Mouse (Mus musculus): Measurements from ENCODE around the gene Xpot.

DNA sequence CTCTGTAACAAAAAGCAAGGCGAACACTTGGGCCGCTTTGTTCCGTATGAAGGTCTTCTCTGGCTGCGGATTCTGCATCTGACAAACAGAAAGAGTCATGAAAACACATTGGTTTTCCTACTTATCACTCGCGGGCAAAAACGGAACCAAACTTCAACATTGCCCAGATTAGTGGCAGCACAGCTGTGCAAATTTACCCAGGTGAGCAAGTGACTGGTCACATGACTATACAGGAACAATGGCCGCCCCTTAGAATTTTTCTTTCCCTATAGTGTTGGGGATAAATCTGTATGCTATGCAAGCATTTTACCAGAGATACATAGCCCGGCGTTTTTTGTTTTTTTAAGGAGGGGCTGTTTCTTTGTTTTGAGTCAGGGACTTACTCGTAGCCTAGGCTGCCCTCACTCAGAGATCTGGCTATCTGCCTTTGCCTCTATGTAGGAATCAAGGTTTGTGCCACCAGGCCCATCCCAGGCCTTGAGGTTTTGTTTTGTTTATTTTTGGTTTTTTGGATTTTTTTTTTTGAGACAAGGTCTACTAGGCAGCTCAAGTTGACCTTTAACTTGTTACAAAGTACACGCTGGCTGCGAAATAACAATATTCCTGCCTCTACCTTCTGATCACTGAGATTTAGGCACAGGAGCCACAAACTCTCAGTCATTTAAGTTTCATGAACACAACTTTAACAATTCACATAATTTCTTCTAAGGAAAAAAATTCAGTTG is 10.8 kb downstream of the Xpot start:
- TF ChIP-seq GATA1 (IDR thresholded peaks at IDR 0.05; ENCODE audit: borderline replicate concordance, low read length): no peak
- TF ChIP-seq FLI1 (IDR thresholded peaks at IDR 0.05; ENCODE audit: low read length): no peak
